Mouse (Mus musculus) embryonic facial prominence, embryonic 12.5 days (tissue): Measurements from ENCODE around the gene Usp54. TPM values are rescaled to one million over a fixed set of nuclear protein-coding genes. Genes with fewer than 3 reads are reported as not detected.

Experiments used
- ATAC-seq: fragments of 200-750 bp; cut with Nextera tagmentation; 2 replicates; pipeline ENCODE4 v1.8.0; 2017; ENCODE audit not compliant: insufficient number of reproducible peaks, insufficient read depth, low FRiP score, low TSS enrichment
- H3K27ac ChIP-seq: fragments of 300-500 bp; sonication (generic); 2 replicates; pipeline ENCODE4 v1.5.1; 2016; ENCODE audit warnings: mild to moderate bottlenecking
- H3K27me3 ChIP-seq: fragments of 300-500 bp; sonication (generic); 2 replicates; pipeline ENCODE4 v1.6.1; 2016; ENCODE audit warnings: mild to moderate bottlenecking, moderate library complexity
- H3K36me3 ChIP-seq: fragments of 300-500 bp; sonication (generic); 2 replicates; pipeline ENCODE4 v1.6.1; 2016; ENCODE audit warnings: mild to moderate bottlenecking
- H3K4me1 ChIP-seq: fragments of 300-500 bp; sonication (generic); 2 replicates; pipeline ENCODE4 v1.6.1; 2016
- H3K4me2 ChIP-seq: fragments of 300-500 bp; sonication (generic); replicated peaks from 2 replicates; pipeline ENCODE4 v1.6.1; 2016; ENCODE audit warnings: mild to moderate bottlenecking, moderate library complexity
- H3K4me3 ChIP-seq: fragments of 300-500 bp; sonication (generic); 2 replicates; pipeline ENCODE4 v1.5.1; 2016; ENCODE audit warnings: mild to moderate bottlenecking
- H3K9ac ChIP-seq: fragments of 300-500 bp; sonication (generic); 2 replicates; pipeline ENCODE4 v1.6.1; 2016; ENCODE audit warnings: mild to moderate bottlenecking, moderate library complexity
- H3K9me3 ChIP-seq: fragments of 300-500 bp; sonication (generic); 2 replicates; pipeline ENCODE4 v1.6.1; 2016; ENCODE audit warnings: mild to moderate bottlenecking, moderate library complexity
- WGBS: fragments of 180-500 bp; shearing (Covaris S2); methylation state at CpG from one replicate; pipeline ENCODE4 v1.1.7; 2016; 5-methylcytosine and 5-hydroxymethylcytosine counted together
- polyA plus RNA-seq: library from polyadenylated mRNA; unstranded; fragments of >200 nt; fragmentation: Nextera tagmentation; extraction: Ambion mirVana; gene quantifications from 2 replicates; pipeline ENCODE4 v1.2.1, GENCODE M21; 2016

Gene Usp54
- polyA plus RNA-seq: 10.6 and 11.1 TPM in 2 replicates

DNA sequence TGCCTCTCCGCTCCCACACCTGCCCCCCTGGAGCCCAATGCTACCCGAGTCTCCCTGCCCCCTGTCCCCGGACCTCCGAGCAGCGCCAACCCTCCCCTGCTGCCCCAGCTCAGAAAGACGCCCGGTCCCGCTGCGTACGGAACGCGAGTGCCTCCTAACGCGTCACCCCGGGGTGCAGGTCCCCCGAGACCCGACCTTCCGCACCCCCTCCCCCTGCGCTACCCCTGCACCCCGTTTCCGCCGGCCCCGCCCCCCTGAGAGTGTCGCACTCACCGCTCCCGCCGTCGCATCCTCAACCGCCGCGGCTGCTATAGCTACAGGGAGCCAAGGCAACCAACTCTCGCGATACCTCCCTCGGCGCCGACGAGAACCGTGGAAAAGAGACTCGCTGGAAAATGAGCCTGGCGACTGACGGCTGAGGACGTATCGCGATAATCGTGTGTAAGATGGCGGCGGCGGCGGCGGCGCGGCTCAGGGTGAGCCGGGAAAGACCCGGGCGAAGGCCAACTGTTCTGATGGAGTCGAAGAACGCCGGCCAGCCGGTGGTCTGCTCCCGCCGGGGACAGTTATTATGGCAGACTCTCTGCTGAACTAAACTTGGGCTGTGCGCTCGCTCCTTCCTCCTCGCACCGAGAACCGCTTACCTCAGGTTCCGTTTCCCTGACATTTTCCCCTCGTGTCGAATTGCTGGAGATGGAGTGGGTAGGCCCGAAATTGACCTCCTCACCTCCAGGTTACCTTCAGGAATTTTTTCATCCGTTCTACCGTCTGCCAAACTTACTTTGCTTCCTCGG, at the start of gene Usp54:
TSS of gene Usp54 (minus strand) at position 420 of the 794 bp plus-strand sequence.
- 0 out of 2 replicates have a peak, but pooled peaks cover 11% of the 10 kb centered on the region for H3K4me1 ChIP-seq
- peak within 1 kb of the TSS; percentile 89 for H3K27ac ChIP-seq
- H3K9ac ChIP-seq: peak within 1 kb of the TSS; percentile 78
- H3K4me3 ChIP-seq: peak within 1 kb of the TSS; percentile 70
- H3K36me3 ChIP-seq: no peaks in the 10 kb centered on the region
- H3K4me2 ChIP-seq: peak within 1 kb of the TSS; percentile 81
- WGBS: under 1% methylated on average over 72 of the region's 73 CpGs
- ATAC-seq: peak; percentile 89
- no peaks in the 10 kb centered on the region for H3K9me3 ChIP-seq
- no peaks in the 10 kb centered on the region for H3K27me3 ChIP-seq

DNA sequence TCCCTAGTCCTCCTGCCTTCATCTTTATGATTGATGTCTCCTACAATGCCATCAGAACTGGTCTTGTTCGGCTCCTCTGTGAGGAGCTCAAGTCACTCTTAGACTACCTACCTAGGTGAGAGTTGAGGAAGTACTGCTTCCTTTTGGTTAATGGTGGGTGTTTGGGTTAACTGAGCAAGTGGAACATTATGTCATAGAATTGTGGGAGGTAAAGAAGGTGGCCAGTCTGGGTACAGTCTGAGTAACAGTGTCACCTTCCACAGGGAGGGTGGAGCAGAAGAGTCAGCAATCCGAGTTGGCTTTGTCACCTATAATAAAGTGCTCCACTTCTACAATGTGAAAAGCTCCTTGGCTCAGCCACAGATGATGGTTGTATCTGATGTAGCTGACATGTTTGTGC, 48.1 kb upstream of the Usp54 start:
- H3K9ac ChIP-seq: no peak overlapping the region
- peaks cover 99% of the 10 kb centered on the region for H3K36me3 ChIP-seq

DNA sequence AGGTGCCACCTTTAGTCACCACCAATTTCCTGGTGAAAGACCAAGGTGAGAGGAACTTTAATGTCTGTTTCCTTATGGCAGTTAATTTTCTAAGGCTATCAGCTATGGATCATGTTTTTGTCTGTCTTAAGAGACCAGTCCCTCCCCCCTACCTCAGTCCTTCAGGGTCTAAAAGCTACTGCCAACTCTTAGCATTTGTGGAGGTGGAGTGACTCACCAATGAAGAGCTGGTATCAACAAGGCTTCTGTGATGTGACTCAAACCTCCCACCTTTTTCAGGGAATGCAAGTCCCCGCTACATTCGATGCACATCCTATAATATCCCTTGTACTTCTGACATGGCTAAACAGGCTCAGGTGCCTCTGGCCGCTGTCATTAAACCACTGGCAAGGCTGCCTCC, 45.7 kb upstream of the Usp54 start:
- H3K36me3 ChIP-seq: peaks cover 99% of the 10 kb centered on the region
- no peak overlapping the region for H3K27ac ChIP-seq
- H3K27me3 ChIP-seq: no peaks in the 10 kb centered on the region
- H3K4me1 ChIP-seq: no peaks in the 10 kb centered on the region
- WGBS: 93% methylated on average over 3 of the region's 3 CpGs
- ATAC-seq: no peak
- H3K9me3 ChIP-seq: no peaks in the 10 kb centered on the region
- H3K9ac ChIP-seq: no peak overlapping the region
- no peak overlapping the region for H3K4me2 ChIP-seq
- no peak overlapping the region for H3K4me3 ChIP-seq

More for the DNA sequence above, 48.1 kb upstream of the Usp54 start:
- H3K4me3 ChIP-seq: no peak overlapping the region
- ATAC-seq: no peak
- no peak overlapping the region for H3K4me2 ChIP-seq
- no peaks in the 10 kb centered on the region for H3K4me1 ChIP-seq
- WGBS: 89% methylated on average over 2 of the region's 2 CpGs
- H3K27ac ChIP-seq: no peak overlapping the region
- H3K9me3 ChIP-seq: no peaks in the 10 kb centered on the region
- H3K27me3 ChIP-seq: no peaks in the 10 kb centered on the region

DNA sequence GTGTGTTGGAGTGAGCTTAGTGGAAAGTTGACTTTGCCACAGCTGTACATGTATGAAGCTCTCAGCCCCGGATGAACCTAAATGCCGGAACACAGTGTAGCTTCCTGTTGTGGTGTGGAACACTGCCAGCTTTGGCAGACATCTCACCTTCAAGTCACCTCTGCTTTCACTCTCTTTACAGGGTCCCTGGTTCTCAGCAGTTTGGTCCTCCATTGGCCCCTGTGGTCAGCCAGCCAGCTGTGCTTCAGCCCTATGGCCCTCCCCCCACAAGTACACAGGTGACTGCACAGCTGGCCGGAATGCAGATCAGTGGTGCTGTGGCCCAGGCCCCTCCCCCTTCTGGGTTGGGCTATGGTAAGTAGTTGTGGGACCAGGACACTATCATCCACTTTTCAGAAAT, 41.6 kb upstream of the Usp54 start:
- peaks cover 98% of the 10 kb centered on the region for H3K36me3 ChIP-seq
- H3K27me3 ChIP-seq: no peaks in the 10 kb centered on the region
- H3K27ac ChIP-seq: no peak overlapping the region
- no peak overlapping the region for H3K4me3 ChIP-seq
- H3K4me1 ChIP-seq: no peaks in the 10 kb centered on the region
- H3K9me3 ChIP-seq: no peaks in the 10 kb centered on the region
- H3K9ac ChIP-seq: no peak overlapping the region
- no peak for ATAC-seq
- no peak overlapping the region for H3K4me2 ChIP-seq
- 75% methylated on average over 3 of the region's 3 CpGs for WGBS

DNA sequence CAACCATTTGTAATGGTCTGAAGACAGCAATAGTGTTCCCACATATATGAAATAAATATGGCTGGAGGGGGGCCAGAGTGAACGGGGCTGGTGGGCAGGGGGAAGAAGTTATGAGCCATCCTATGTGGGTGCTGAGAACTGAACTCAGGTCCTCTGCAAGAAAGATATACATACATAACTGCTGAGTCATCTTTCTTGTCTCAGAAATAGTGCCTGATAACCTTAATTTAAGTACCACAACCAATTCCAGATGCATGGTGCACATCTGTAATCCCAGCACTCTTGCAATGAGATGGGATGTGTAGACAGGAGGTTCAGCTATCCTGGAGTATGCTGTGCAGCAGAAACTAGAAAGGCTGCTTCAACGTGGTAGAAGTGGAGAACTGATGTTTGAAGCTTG, 40.9 kb upstream of the Usp54 start:
- no peak overlapping the region for H3K4me2 ChIP-seq
- no peak overlapping the region for H3K9ac ChIP-seq
- no peak overlapping the region for H3K27ac ChIP-seq
- 91% methylated on average over 2 of the region's 2 CpGs for WGBS
- H3K4me3 ChIP-seq: no peak overlapping the region
- no peaks in the 10 kb centered on the region for H3K9me3 ChIP-seq
- ATAC-seq: no peak
- no peaks in the 10 kb centered on the region for H3K27me3 ChIP-seq
- no peaks in the 10 kb centered on the region for H3K4me1 ChIP-seq
- H3K36me3 ChIP-seq: peaks cover 97% of the 10 kb centered on the region

DNA sequence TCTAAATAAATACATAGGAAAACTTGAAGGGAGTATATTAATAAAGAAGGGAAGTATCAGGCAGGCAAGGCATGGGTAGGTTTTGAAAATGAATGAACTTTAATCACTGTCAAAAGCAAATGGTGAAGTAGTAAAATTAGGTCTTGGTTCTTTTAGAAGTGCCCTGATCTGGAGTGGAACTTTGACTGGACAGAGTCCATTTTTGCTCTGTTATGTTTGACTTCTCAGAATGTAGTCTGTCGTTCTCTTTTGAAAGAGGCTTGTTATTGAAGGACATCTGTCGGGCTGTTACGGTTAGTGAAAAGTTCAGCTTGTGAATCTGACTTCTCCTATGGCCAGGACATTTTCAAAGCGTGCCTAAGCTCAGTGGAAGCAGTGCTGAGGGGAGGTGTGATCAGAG, 37.0 kb upstream of the Usp54 start:
- Histone ChIP-seq H3K27ac (no peak overlapping the region), H3K4me3 (no peak overlapping the region), H3K9me3 (no peaks in the 10 kb centered on the region), H3K9ac (no peak overlapping the region), H3K4me1 (peaks cover 10% of the 10 kb centered on the region), H3K4me2 (no peak overlapping the region), H3K27me3 (no peaks in the 10 kb centered on the region), H3K36me3 (peaks cover 69% of the 10 kb centered on the region)
- WGBS: 95% methylated on average over 4 of the region's 4 CpGs
- no peak for ATAC-seq

DNA sequence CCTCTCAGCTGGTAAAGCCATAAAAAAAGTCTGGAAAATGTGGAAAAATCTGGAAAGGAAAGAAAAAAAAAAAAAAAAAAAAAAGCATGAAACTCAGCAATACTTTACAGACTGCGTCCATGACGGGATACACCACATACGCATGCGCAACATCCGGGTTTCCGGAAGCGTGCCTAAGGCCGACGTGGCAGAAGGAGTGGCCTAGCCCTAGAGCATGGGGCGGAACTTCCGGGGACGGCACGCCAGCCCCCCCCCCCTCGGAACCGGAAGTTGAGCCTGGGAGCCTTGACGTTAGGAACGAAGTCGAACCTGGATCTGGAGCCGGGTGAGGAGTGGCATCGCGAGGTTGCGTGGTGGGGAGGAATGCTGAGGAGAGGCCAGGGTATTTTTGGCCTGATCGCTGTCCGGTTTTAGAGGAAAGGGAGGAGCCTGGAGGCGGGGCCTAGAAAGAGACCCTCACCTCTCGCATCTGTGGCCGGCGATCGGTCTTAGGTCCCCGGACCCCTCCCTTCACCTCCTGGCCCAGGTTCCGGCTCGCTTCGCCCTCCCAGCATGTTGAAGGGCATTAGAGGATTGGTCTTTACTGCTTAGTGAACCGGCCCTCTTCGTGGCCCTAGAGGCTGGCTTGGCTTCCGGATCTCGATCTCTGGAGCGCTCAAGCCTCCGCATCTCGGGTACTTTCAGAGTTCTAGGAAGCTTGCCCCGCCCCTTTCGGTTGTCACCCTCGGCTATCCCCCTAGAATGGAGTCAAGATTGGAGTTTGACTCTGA, 33.4 kb upstream of the Usp54 start, which contains the start of gene Sec24c:
TSS of gene Sec24c (plus strand) at position 245 of the 770 bp plus-strand sequence.
- Histone ChIP-seq H3K9me3 (no peaks in the 10 kb centered on the region), H3K27ac (peak within 1 kb of the TSS; percentile 94), H3K27me3 (no peaks in the 10 kb centered on the region), H3K9ac (peak within 1 kb of the TSS; percentile 81), H3K4me2 (peak within 1 kb of the TSS; percentile 82), H3K4me3 (peak within 1 kb of the TSS; percentile 78), H3K36me3 (peaks cover 35% of the 10 kb centered on the region), H3K4me1 (peaks cover 10% of the 10 kb centered on the region)
- peak; percentile 94 for ATAC-seq
- under 1% methylated on average over 43 of the region's 43 CpGs for WGBS

DNA sequence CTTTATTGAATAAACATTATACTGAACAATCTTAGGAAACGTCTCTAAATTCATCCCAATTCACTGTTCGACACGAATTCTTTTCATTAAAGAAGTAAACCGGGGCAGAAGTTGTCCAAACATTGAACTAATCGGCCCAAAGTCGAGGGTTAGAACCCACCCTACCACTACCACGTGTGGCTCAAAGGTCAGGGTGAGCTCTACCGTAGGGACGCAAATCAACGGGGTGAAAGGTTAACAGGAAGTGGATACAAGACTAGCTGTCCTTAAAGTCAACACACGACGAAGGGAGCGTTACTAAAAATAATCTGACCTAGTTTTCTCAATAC, 32.8 kb upstream of the Usp54 start:
- 0 out of 2 replicates have a peak, but pooled peaks have one; percentile 55 for ATAC-seq
- H3K4me2 ChIP-seq: peak overlapping the region; percentile 68
- 0 out of 2 replicates have a peak overlapping the region, but pooled peaks have one; percentile 44 for H3K9ac ChIP-seq
- H3K27me3 ChIP-seq: no peaks in the 10 kb centered on the region
- H3K36me3 ChIP-seq: peaks cover 29% of the 10 kb centered on the region
- no peaks in the 10 kb centered on the region for H3K9me3 ChIP-seq
- peaks cover 10% of the 10 kb centered on the region for H3K4me1 ChIP-seq
- H3K4me3 ChIP-seq: peak overlapping the region; percentile 78
- H3K27ac ChIP-seq: peak overlapping the region; percentile 80
- WGBS: 9% methylated on average over 13 of the region's 13 CpGs

DNA sequence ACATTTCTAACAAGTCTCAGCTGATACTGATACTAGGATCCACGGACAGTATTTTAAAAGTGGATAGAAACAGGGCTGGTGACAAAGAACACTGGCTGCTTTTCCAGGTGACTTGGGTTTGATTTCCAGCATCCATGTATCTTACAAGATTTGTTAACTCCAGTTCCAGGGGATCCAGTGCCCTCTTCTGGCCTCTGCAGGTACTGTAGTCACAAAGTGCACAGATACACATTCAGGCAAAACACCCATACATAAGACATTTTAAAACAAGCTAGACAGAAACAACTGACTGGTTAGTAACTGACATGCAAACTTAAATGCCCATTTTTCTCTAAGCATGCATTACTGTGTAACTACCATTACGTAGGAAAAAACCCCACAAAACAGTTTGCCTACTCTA, 32.1 kb upstream of the Usp54 start:
- WGBS: 95% methylated on average over 2 of the region's 2 CpGs
- ATAC-seq: no peak

DNA sequence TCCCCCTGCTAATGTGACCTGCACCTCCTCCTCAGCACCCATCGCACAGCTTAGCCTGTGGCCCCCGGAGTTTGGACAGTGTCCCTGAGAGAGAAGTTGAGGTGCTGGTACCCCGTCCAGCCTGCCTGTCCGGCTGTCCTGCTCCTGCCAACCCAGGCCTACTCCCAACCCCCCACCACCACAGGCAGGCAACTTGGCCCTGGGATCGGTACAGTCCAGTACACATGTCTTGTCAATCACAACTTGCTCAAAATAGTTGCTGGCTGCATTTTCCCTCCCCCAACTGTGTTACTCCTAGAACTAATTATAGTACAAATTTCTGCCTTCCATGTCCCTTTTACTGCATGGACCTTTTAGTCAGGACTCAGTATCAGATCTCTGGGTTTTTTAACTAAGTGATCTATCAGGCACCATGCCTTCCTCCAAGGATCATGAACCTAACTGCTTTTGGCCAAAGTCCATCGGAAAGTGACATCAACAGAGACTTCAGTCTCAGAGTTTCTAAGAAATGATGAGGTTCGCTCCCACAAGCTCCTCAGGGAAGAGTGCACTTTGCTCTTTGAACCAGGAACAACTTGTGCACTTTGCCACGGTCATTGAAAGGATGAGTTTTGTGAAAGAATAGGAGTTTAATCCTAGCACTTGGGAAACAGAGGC, 27.4 kb upstream of the Usp54 start, which contains the start of gene Synpo2l:
TSS of gene Synpo2l (minus strand) at position 201 of the 657 bp plus-strand sequence.
- no peak within 1 kb of the TSS for H3K27ac ChIP-seq
- WGBS: 75% methylated on average over 8 of the region's 8 CpGs
- no peaks in the 10 kb centered on the region for H3K9me3 ChIP-seq
- ATAC-seq: no peak
- H3K9ac ChIP-seq: no peak within 1 kb of the TSS
- H3K4me1 ChIP-seq: no peaks in the 10 kb centered on the region
- H3K4me2 ChIP-seq: no peak within 1 kb of the TSS
- no peak within 1 kb of the TSS for H3K4me3 ChIP-seq
- H3K27me3 ChIP-seq: 0 out of 2 replicates have a peak, but pooled peaks cover 7% of the 10 kb centered on the region
- H3K36me3 ChIP-seq: no peaks in the 10 kb centered on the region

More for the DNA sequence above, 32.1 kb upstream of the Usp54 start:
- Histone ChIP-seq H3K4me3 (no peak overlapping the region), H3K4me1 (peaks cover 10% of the 10 kb centered on the region), H3K9ac (no peak overlapping the region), H3K4me2 (peak overlapping the region; percentile 68), H3K27ac (no peak overlapping the region), H3K36me3 (peaks cover 22% of the 10 kb centered on the region), H3K27me3 (0 out of 2 replicates have a peak, but pooled peaks cover 2% of the 10 kb centered on the region), H3K9me3 (no peaks in the 10 kb centered on the region)

DNA sequence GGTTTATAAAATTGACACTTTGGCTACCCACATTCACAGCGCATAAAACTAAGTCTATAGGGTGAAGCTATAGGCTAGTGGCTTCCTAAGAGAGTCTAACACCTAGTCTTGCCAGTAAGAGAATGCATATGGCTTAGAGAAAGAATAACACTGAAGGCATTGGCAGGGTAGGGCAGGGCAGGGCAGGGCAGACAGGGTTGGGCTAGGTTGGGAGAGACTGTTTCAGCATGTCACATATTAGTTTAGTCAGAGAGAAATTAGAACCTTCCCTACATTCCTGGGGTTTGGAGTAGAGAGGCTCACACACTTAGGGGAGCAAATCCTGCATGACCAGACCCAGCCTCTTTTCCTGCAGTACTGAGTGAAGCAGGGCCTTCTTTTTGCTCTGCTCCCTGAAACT, 26.6 kb upstream of the Usp54 start:
- WGBS: 53% methylated on average over 1 of the region's 1 CpGs
- no peak for ATAC-seq
- Histone ChIP-seq H3K27me3 (0 out of 2 replicates have a peak, but pooled peaks cover 7% of the 10 kb centered on the region), H3K9ac (no peak overlapping the region), H3K4me2 (no peak overlapping the region), H3K9me3 (no peaks in the 10 kb centered on the region), H3K4me1 (no peaks in the 10 kb centered on the region), H3K4me3 (no peak overlapping the region), H3K36me3 (no peaks in the 10 kb centered on the region), H3K27ac (no peak overlapping the region)
